Mouse (Mus musculus) hindbrain, embryonic 13.5 days (tissue): ENCODE results near the gene Arvcf. TPM values are rescaled to one million over a fixed set of nuclear protein-coding genes. Genes with fewer than 3 reads are reported as not detected.

Experiments used
- ATAC-seq: fragments of 200-750 bp; cut with Nextera tagmentation; 2 replicates; pipeline ENCODE4 v1.8.0; 2017; ENCODE audit warnings: moderate TSS enrichment; ENCODE audit not compliant: low FRiP score
- H3K27ac ChIP-seq: fragments of 300-500 bp; sonication (generic); 2 replicates; pipeline ENCODE4 v1.5.1; 2015; ENCODE audit warnings: inconsistent platforms, mild to moderate bottlenecking, moderate library complexity
- H3K27me3 ChIP-seq: fragments of 300-500 bp; sonication (generic); 2 replicates; pipeline ENCODE4 v1.6.1; 2015; ENCODE audit warnings: mild to moderate bottlenecking, inconsistent platforms
- H3K36me3 ChIP-seq: fragments of 300-500 bp; sonication (generic); 2 replicates; pipeline ENCODE4 v1.6.1; 2015; ENCODE audit warnings: mild to moderate bottlenecking, inconsistent platforms
- H3K4me1 ChIP-seq: fragments of 300-500 bp; sonication (generic); replicated peaks from 2 replicates; pipeline ENCODE4 v1.6.1; 2015; ENCODE audit warnings: inconsistent platforms
- H3K4me2 ChIP-seq: fragments of 300-500 bp; sonication (generic); 2 replicates; pipeline ENCODE4 v1.6.1; 2015; ENCODE audit warnings: inconsistent platforms, mild to moderate bottlenecking, moderate library complexity
- H3K4me3 ChIP-seq: fragments of 300-500 bp; sonication (generic); 2 replicates; pipeline ENCODE4 v1.5.1; 2015; ENCODE audit warnings: mild to moderate bottlenecking, inconsistent platforms
- H3K9ac ChIP-seq: fragments of 300-500 bp; sonication (generic); 2 replicates; pipeline ENCODE4 v1.6.1; 2015; ENCODE audit warnings: mild to moderate bottlenecking, inconsistent platforms
- H3K9me3 ChIP-seq: fragments of 300-500 bp; sonication (generic); 2 replicates; pipeline ENCODE4 v1.6.1; 2016; ENCODE audit warnings: inconsistent platforms
- WGBS: fragments of 180-500 bp; shearing (Covaris S2); methylation state at CpG from one replicate; pipeline ENCODE4 v1.1.7; 2015; 5-methylcytosine and 5-hydroxymethylcytosine counted together
- polyA plus RNA-seq: library from polyadenylated mRNA; unstranded; fragments of >200 nt; fragmentation: Nextera tagmentation; extraction: Ambion mirVana; gene quantifications from 2 replicates; pipeline ENCODE4 v1.2.1, GENCODE M21; 2015

Arvcf gene
- polyA plus RNA-seq, 1 experiment from 2014 or later, result 81.1 TPM

DNA sequence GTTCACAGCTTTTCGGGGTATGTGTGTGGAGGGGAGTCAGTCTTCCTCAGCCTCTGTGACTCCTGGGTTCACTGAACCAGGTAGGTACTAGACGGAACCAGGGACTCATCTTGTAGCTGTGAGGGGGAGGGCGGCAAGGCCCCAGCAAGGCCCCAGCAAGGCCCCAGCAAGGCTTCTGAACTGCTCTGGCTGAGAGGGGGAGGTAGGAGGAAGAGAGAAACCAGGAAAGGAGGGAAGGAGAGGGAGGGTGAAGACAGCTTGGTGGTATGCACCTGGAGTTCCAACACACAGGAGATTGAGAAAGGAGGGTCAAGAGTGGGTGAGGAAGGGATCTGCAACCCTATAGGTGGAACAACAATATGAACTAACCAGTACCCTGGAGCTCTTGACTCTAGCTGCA lies 68.9 kb downstream of the Arvcf start:
- H3K9ac ChIP-seq, result no peak overlapping the region
- H3K9me3 ChIP-seq, result no peaks in the 10 kb centered on the region
- no peak for ATAC-seq
- H3K4me1 ChIP-seq, result peaks cover 15% of the 10 kb centered on the region
- H3K27ac ChIP-seq, result peak overlapping the region; percentile 63
- H3K36me3 ChIP-seq, result peaks cover 29% of the 10 kb centered on the region
- 82% methylated on average over 3 of the region's 3 CpGs for WGBS
- no peak overlapping the region for H3K4me3 ChIP-seq
- H3K4me2 ChIP-seq, result no peak overlapping the region
- H3K27me3 ChIP-seq, result no peaks in the 10 kb centered on the region

GRCm38 (mm10) chr16:18417491-18417890 lies 69.5 kb downstream of the Arvcf start:
- Histone ChIP-seq H3K9me3 (no peaks in the 10 kb centered on the region), H3K4me1 (peaks cover 13% of the 10 kb centered on the region; the same call in 1 of the 2 replicates), H3K36me3 (peaks cover 36% of the 10 kb centered on the region), H3K4me3 (no peak overlapping the region), H3K27ac (no peak overlapping the region), H3K27me3 (no peaks in the 10 kb centered on the region), H3K9ac (no peak overlapping the region), H3K4me2 (no peak overlapping the region)
- WGBS, result 97% methylated on average over 5 of the region's 5 CpGs
- no peak for ATAC-seq

- H3K27ac ChIP-seq, result no peak overlapping the region
- no peak for ATAC-seq
- H3K4me3 ChIP-seq, result no peak overlapping the region
- 84% methylated on average over 4 of the region's 4 CpGs for WGBS
- H3K9me3 ChIP-seq, result no peaks in the 10 kb centered on the region
- no peak overlapping the region for H3K4me2 ChIP-seq
- H3K9ac ChIP-seq, result no peak overlapping the region
- no peaks in the 10 kb centered on the region for H3K27me3 ChIP-seq
- H3K36me3 ChIP-seq, result peaks cover 47% of the 10 kb centered on the region
- peaks cover 19% of the 10 kb centered on the region for H3K4me1 ChIP-seq
Observed at GRCm38 (mm10) chr16:18418756-18419602, 71.0 kb downstream of the Arvcf start.

DNA sequence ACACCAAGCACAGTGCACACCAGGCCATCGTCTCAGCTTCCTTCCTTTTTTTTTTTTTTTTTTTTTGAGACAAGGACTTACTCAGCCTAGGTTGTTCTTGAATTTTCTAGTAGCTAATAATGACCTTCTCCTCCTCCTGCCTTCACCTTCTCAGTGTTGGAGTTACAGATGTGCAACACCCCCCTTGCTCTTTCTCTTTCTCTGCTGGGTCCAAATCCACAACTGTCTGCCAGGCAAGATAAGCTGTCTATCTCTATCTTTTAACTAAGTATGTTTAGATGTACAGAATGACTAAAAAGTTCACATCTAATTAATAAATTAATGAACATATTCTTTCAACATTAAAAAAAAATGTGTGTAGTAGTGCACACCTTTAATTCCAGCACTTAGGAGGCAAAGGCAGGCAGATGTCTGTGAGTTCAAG lies 71.6 kb downstream of the Arvcf start:
- Histone ChIP-seq H3K4me3 (no peak overlapping the region), H3K36me3 (peaks cover 44% of the 10 kb centered on the region), H3K4me1 (peaks cover 26% of the 10 kb centered on the region), H3K27ac (no peak overlapping the region), H3K9ac (no peak overlapping the region), H3K4me2 (no peak overlapping the region), H3K27me3 (no peaks in the 10 kb centered on the region), H3K9me3 (no peaks in the 10 kb centered on the region)
- WGBS, result 90% methylated on average over 1 of the region's 1 CpGs
- ATAC-seq, result no peak

GRCm38 (mm10) chr16:18420571-18420970 lies 72.6 kb downstream of the Arvcf start:
- H3K4me2 ChIP-seq, result no peak overlapping the region
- no peaks in the 10 kb centered on the region for H3K9me3 ChIP-seq
- no peaks in the 10 kb centered on the region for H3K27me3 ChIP-seq
- H3K27ac ChIP-seq, result no peak overlapping the region
- no peak for ATAC-seq
- peaks cover 37% of the 10 kb centered on the region for H3K36me3 ChIP-seq
- no peak overlapping the region for H3K4me3 ChIP-seq
- H3K9ac ChIP-seq, result no peak overlapping the region
- WGBS, result 74% methylated on average over 3 of the region's 3 CpGs
- peaks cover 35% of the 10 kb centered on the region for H3K4me1 ChIP-seq

DNA sequence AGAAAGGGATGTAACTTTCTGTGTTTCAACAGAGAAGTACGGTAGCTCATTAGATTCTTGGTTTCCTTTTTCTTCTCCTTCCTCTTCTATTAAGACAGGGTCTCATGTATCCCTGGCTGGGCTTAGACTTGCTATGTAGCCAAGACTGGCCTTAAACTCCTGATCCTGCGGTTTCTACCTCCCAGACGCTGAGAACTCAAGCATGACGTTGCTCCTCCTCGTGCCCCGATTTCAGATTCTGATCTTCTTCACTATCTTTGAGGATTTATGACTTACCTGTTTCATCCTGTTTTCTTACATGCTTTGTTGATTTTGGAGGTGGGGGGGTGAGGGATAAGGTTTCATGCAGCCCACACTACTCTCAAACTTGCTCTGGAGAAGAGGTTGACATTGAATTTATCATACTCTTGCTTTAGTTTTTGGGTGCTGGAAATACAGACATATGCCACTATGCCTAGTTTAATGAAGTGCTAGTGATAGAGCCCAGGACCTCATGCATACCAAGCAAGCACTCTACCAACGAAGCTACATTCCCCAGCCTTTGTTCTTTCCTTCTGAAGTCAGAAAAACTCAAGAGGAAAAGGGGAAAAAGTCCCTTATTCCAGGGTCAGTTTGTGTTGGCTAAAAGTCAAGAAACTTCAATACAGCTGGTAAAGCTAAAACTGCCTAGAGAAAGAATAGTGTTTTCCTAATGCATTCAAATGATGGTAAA lies 75.4 kb downstream of the Arvcf start:
- no peak for ATAC-seq
- H3K27ac ChIP-seq, result 0 out of 2 replicates have a peak overlapping the region, but pooled peaks have one; percentile 30
- 89% methylated on average over 7 of the region's 7 CpGs for WGBS
- H3K4me1 ChIP-seq, result peaks cover 41% of the 10 kb centered on the region
- no peak overlapping the region for H3K9ac ChIP-seq
- H3K4me3 ChIP-seq, result no peak overlapping the region
- no peak overlapping the region for H3K4me2 ChIP-seq
- peaks cover 29% of the 10 kb centered on the region for H3K36me3 ChIP-seq
- H3K27me3 ChIP-seq, result no peaks in the 10 kb centered on the region
- H3K9me3 ChIP-seq, result no peaks in the 10 kb centered on the region

DNA sequence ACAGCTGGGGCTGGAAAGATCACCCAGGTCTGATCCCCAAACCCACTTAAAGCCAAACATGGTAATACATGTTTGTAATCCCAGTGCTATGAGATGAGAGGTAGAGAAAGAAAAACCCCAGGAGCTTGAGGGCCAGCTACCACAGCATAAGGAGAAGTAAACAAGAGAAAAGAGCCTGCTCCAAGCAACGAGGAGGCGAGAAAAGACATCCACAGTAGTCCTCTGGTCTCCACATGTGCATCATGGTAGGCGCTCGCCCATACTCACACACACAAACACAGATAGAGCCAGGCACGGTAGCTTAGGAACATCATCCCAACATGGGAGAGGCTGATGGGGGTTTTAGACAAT lies 75.9 kb downstream of the Arvcf start:
- WGBS, result 85% methylated on average over 5 of the region's 5 CpGs
- Histone ChIP-seq H3K4me3 (no peak overlapping the region), H3K36me3 (peaks cover 29% of the 10 kb centered on the region), H3K9ac (no peak overlapping the region), H3K4me1 (peaks cover 41% of the 10 kb centered on the region), H3K27me3 (no peaks in the 10 kb centered on the region), H3K27ac (0 out of 2 replicates have a peak overlapping the region, but pooled peaks have one; percentile 30), H3K9me3 (no peaks in the 10 kb centered on the region), H3K4me2 (peak overlapping the region; percentile 78; the same call in 1 of the 2 replicates)
- ATAC-seq, result no peak

- Histone ChIP-seq H3K36me3 (peaks cover 29% of the 10 kb centered on the region), H3K9ac (no peak overlapping the region; the same call in none of the 2 replicates), H3K27me3 (no peaks in the 10 kb centered on the region), H3K4me2 (peak overlapping the region; percentile 78), H3K4me1 (peaks cover 41% of the 10 kb centered on the region), H3K27ac (no peak overlapping the region), H3K4me3 (peak overlapping the region; percentile 7; the same call in 1 of the 2 replicates), H3K9me3 (no peaks in the 10 kb centered on the region)
- ATAC-seq, result no peak
- WGBS, result 73% methylated on average over 11 of the region's 11 CpGs
Observed at GRCm38 (mm10) chr16:18424364-18425045, 76.5 kb downstream of the Arvcf start.

DNA sequence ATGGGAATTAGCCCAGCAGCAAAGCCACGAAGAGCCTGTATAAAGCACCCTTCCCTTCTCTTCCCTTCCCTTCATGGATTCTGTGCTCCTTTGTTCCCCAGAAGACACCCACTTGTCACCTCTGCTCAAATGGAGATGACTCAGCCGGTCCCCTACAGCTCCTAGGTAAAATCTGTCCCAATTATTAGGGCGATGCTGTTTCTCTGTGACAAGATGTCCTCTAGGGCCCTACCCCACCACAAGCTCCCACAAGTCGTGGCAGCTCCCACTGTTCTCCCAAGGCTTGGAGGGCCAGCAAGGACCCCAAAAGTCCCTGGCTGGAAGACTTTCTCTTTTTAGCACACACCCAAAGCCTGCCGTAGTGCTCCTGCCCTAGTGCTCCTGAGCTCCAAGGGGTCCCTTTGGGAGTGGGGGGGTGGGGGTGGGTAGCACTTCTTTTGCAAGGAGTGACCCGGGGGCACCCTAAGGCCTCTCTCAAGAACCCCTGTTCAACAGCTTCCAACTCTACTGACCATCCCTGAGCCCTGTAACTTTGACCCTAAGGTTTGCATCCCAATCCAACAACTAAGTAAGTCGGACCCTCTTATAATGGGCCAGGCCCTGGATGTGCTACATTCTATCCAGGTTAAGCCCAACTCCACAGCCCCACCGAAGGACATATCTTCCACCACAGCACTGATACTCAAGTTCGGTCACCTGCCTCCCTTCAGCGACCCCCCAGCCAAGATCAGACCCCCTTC lies 77.7 kb downstream of the Arvcf start:
- Histone ChIP-seq H3K27me3 (no peaks in the 10 kb centered on the region), H3K9ac (peak overlapping the region; percentile 85), H3K9me3 (no peaks in the 10 kb centered on the region), H3K4me3 (peak overlapping the region; percentile 84), H3K4me1 (peaks cover 38% of the 10 kb centered on the region), H3K36me3 (peaks cover 26% of the 10 kb centered on the region), H3K4me2 (peak overlapping the region; percentile 78), H3K27ac (peak overlapping the region; percentile 75)
- WGBS, result 31% methylated on average over 10 of the region's 10 CpGs
- peak; percentile 33 for ATAC-seq

DNA sequence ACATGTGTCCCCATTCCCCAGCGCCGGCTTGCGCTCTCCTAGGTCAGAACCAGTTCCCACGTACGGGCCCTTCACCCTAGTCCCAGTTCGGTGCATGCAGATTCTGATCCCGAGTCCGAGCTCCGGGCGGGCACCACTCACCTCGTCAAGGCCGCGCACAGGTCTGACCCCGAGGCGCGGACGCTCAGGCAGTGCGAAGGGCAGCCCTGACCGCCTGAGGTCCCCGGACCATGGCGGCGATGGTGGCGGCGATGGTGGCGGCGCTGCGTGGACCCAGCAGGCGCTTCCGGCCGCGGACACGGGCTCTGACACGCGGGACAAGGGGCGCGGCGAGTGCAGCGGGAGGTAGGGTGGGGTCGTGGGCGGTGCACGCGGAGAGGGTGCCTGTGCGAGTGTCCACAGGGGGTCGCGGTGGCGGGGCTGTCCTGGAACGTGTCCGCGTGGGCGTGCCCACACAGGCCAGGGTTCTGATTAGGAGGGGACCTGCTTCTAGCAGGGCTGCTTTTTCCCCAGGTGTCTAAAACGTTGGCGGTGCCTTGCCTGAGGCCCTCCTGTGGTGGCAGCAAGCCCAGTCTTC lies 78.3 kb downstream of the Arvcf start, which contains the start of gene Txnrd2:
Gene Txnrd2 (plus strand): TSS at position 170 of the 577 bp plus-strand sequence.
- Histone ChIP-seq H3K9ac (peak within 1 kb of the TSS; percentile 85), H3K4me3 (peak within 1 kb of the TSS; percentile 84), H3K27ac (peak within 1 kb of the TSS; percentile 75), H3K27me3 (no peaks in the 10 kb centered on the region), H3K4me2 (peak within 1 kb of the TSS; percentile 78), H3K9me3 (no peaks in the 10 kb centered on the region), H3K36me3 (peaks cover 22% of the 10 kb centered on the region), H3K4me1 (peaks cover 36% of the 10 kb centered on the region)
- under 1% methylated on average over 51 of the region's 52 CpGs for WGBS
- peak; percentile 85 for ATAC-seq

DNA sequence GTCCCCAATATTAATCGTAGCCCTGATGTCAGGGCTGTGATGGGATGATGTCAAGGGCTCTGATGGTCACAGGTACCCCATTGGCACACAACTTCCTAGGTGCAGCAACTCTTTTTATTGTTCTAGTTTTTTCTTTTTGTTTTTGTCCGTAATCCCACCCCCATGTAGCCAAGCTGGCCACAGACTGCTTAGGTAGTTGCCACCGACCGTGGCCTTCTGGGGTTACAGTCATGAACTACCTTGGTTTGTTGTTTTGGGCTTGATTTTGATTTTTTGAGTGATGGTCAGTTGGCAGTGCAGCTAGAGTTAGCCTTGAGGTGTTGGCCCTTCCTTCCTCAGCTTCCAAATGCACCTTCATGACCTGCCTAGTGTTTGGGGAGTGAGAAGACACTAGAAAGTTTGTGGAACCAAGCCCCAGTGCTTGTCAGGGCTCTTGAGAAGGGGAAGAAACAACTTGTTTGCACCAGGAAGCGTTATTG lies 78.9 kb downstream of the Arvcf start, which contains the start of gene Comt:
Gene Comt (minus strand): TSS at position 51 of the 479 bp plus-strand sequence.
- no peak; the same call in 1 of the 2 replicates for ATAC-seq
- H3K27me3 ChIP-seq, result no peaks in the 10 kb centered on the region
- peak within 1 kb of the TSS; percentile 85 for H3K9ac ChIP-seq
- H3K4me3 ChIP-seq, result peak within 1 kb of the TSS; percentile 84
- H3K27ac ChIP-seq, result peak within 1 kb of the TSS; percentile 75
- peaks cover 36% of the 10 kb centered on the region for H3K4me1 ChIP-seq
- peak within 1 kb of the TSS; percentile 78 for H3K4me2 ChIP-seq
- 61% methylated on average over 5 of the region's 5 CpGs for WGBS
- H3K36me3 ChIP-seq, result peaks cover 18% of the 10 kb centered on the region
- H3K9me3 ChIP-seq, result no peaks in the 10 kb centered on the region
